Mouse (Mus musculus) megakaryocyte, embryonic 14.5 days (primary cell): ENCODE data around the gene Il4i1. TPM values are rescaled to one million over a fixed set of nuclear protein-coding genes. Genes with fewer than 3 reads are reported as not detected.
A peak's percentile ranks its signal among the peaks of the same experiment; 100 is the strongest.

Experiments used
- H3K27me3 ChIP-seq: replicated peaks from 2 replicates; pipeline ENCODE3; 2012; ENCODE audit warnings: inconsistent platforms
- H3K36me3 ChIP-seq: replicated peaks from 2 replicates; pipeline ENCODE3; 2012; ENCODE audit warnings: low read length, inconsistent platforms, mixed read lengths
- H3K4me1 ChIP-seq: 2 replicates; pipeline ENCODE4 v1.6.1; 2012; ENCODE audit warnings: inconsistent platforms
- H3K4me3 ChIP-seq: replicated peaks from 2 replicates; pipeline ENCODE3; 2012; ENCODE audit warnings: moderate library complexity, mild to moderate bottlenecking, inconsistent platforms
- H3K9me3 ChIP-seq: 2 replicates; pipeline ENCODE4 v1.6.1; 2012; ENCODE audit warnings: inconsistent platforms
- FLI1 ChIP-seq: IDR thresholded peaks from 2 replicates; pipeline ENCODE4 v1.6.1; 2012; ENCODE audit warnings: low read length, inconsistent platforms, mixed read lengths
- GATA1 ChIP-seq: IDR thresholded peaks from 3 replicates; pipeline ENCODE4 v1.6.1; 2012; ENCODE audit warnings: mixed read lengths, low read length, inconsistent platforms, borderline replicate concordance
- polyA plus RNA-seq: library from polyadenylated mRNA; stranded (reverse); fragments of >175 nt; gene quantifications from 2 replicates; pipeline ENCODE4 v1.2.3, GENCODE M21; 2012; ENCODE audit warnings: low replicate concordance; ENCODE audit not compliant: insufficient read depth

Il4i1 gene
- polyA plus RNA-seq, 1 experiment: 3.0 TPM

GRCm38 (mm10) chr7:44853065-44853464, 36.9 kb downstream of the Il4i1 start:
- Histone ChIP-seq H3K4me3 (peak overlapping the region; percentile 98), H3K9me3 (no peaks in the 10 kb centered on the region), H3K36me3 (peaks cover 29% of the 10 kb centered on the region), H3K27me3 (no peaks in the 10 kb centered on the region), H3K4me1 (peaks cover 69% of the 10 kb centered on the region)
- TF ChIP-seq GATA1 (no peak), FLI1 (no peak)

GRCm38 (mm10) chr7:44853596-44854355, 37.6 kb downstream of the Il4i1 start:
- TF ChIP-seq GATA1 (no peak), FLI1 (no peak)
- H3K27me3 ChIP-seq: no peaks in the 10 kb centered on the region
- H3K36me3 ChIP-seq: peaks cover 33% of the 10 kb centered on the region
- H3K4me3 ChIP-seq: peak overlapping the region; percentile 98
- no peaks in the 10 kb centered on the region for H3K9me3 ChIP-seq
- peaks cover 74% of the 10 kb centered on the region for H3K4me1 ChIP-seq

GRCm38 (mm10) chr7:44854356-44855031, 38.3 kb downstream of the Il4i1 start:
- H3K4me3 ChIP-seq: peak overlapping the region; percentile 98
- no peaks in the 10 kb centered on the region for H3K27me3 ChIP-seq
- H3K9me3 ChIP-seq: no peaks in the 10 kb centered on the region
- peaks cover 80% of the 10 kb centered on the region for H3K4me1 ChIP-seq
- H3K36me3 ChIP-seq: peaks cover 35% of the 10 kb centered on the region
- TF ChIP-seq GATA1: no peak
- no peak for TF ChIP-seq FLI1

GRCm38 (mm10) chr7:44855036-44855435, 38.8 kb downstream of the Il4i1 start:
- no peaks in the 10 kb centered on the region for H3K9me3 ChIP-seq
- H3K4me1 ChIP-seq: peaks cover 86% of the 10 kb centered on the region
- H3K36me3 ChIP-seq: peaks cover 41% of the 10 kb centered on the region
- H3K4me3 ChIP-seq: peak overlapping the region; percentile 98
- H3K27me3 ChIP-seq: no peaks in the 10 kb centered on the region
- TF ChIP-seq FLI1 (no peak), GATA1 (no peak)

GRCm38 (mm10) chr7:44856265-44856916, 40.2 kb downstream of the Il4i1 start:
- peak overlapping the region; percentile 97 for H3K4me3 ChIP-seq
- H3K27me3 ChIP-seq: no peaks in the 10 kb centered on the region
- peaks cover 89% of the 10 kb centered on the region for H3K4me1 ChIP-seq
- H3K36me3 ChIP-seq: peaks cover 51% of the 10 kb centered on the region
- TF ChIP-seq FLI1 (no peak), GATA1 (no peak)
- no peaks in the 10 kb centered on the region for H3K9me3 ChIP-seq

DNA sequence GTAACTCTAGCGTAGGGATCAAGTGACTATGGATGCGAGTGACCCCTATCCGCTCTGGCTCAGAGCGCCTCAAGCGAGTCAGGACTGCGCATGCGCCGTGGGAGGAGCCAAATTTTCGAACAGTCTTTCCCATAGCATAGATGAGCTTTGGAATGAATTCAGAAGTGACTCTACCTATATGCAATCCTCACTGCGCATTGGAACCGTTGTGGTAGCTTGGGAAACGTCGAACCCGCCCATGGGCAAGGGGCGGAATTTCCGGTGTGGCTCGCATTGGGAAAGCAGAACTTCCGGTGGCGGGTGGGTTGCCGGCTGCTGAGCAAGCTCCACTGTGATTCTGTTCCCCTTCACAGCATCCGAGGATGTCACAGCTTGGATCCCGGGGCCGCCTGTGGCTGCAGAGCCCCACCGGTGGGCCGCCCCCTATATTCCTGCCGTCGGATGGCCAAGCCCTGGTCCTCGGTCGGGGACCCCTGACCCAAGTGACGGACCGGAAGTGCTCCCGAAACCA, 40.9 kb downstream of the Il4i1 start, which contains the start of gene Pnkp:
Gene Pnkp, plus strand, starts transcription at position 98 of the 511 bp plus-strand sequence.
- Histone ChIP-seq H3K4me1 (peaks cover 89% of the 10 kb centered on the region), H3K4me3 (peak within 1 kb of the TSS; percentile 97), H3K36me3 (peaks cover 51% of the 10 kb centered on the region), H3K27me3 (no peaks in the 10 kb centered on the region), H3K9me3 (no peaks in the 10 kb centered on the region)
- TF ChIP-seq GATA1: no peak
- peak; percentile 82 for TF ChIP-seq FLI1

DNA sequence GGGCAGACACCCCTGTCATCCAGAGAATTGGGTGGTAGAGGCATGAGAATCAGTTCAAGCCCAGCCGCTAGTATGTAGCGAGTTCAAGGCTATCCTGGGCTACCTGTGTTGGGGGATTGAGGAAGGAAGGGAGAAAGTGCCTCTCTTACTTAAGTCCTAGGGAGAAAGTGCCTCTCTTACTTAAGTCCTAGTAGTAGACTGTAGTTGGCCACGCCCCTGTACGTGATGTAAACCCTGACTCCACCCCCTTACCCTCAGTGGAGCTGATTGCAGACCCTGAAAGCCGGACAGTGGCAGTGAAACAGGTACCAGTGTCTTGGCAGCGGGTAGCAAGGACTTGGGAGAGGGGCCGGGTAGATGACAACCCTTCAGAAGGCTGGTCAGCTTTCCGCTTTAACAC, 41.7 kb downstream of the Il4i1 start:
- peak overlapping the region; percentile 97 for H3K4me3 ChIP-seq
- H3K36me3 ChIP-seq: peaks cover 51% of the 10 kb centered on the region
- no peaks in the 10 kb centered on the region for H3K27me3 ChIP-seq
- H3K4me1 ChIP-seq: peaks cover 83% of the 10 kb centered on the region
- no peak for TF ChIP-seq FLI1
- no peak for TF ChIP-seq GATA1
- no peaks in the 10 kb centered on the region for H3K9me3 ChIP-seq

GRCm38 (mm10) chr7:44859896-44860295, 43.7 kb downstream of the Il4i1 start:
- Histone ChIP-seq H3K36me3 (peaks cover 60% of the 10 kb centered on the region), H3K4me1 (peaks cover 89% of the 10 kb centered on the region), H3K4me3 (no peak overlapping the region), H3K9me3 (no peaks in the 10 kb centered on the region), H3K27me3 (no peaks in the 10 kb centered on the region)
- TF ChIP-seq FLI1: no peak
- no peak for TF ChIP-seq GATA1

DNA sequence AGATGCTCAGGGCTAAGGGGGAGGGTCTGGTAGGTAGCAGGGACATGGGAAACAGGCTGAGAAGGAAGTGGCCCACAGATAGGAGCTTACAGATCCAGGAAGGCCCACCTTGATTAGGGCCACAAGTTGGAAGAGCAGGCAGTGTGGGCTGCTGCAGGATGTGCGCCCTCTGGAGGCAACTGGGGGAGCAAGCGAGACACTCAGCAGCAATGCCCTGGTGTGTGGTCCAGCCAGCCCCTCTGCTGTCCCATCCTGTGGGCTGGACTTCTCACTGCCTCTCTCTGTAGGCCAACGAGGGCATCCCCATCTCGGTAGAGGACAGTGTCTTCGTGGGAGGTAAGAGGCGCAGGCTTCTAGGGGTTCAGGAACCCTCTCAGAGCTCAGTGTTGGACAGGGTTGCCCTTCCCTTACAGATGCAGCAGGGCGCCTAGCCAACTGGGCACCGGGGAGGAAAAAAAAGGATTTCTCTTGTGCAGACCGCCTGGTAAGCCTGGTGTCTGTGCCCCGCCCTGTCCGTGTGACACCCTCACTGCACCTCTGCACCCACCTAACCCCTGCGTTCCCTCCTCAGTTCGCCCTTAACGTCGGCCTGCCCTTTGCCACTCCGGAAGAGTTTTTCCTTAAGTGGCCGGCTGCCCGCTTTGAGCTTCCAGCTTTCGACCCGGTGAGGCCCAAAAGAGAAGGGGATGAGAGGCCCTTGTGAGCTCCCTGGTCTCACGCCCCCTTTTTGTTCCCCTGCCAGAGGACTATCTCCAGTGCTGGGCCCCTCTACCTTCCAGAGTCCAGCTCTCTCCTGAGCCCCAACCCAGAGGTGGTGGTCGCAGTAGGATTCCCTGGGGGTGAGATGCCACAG, 44.6 kb downstream of the Il4i1 start:
- Histone ChIP-seq H3K9me3 (no peaks in the 10 kb centered on the region), H3K36me3 (peaks cover 69% of the 10 kb centered on the region), H3K4me1 (peaks cover 89% of the 10 kb centered on the region), H3K27me3 (no peaks in the 10 kb centered on the region), H3K4me3 (peak overlapping the region; percentile 55)
- TF ChIP-seq GATA1: no peak
- TF ChIP-seq FLI1: no peak
